Mouse (Mus musculus): ENCODE measurements around the gene Pdk3. TPM values are rescaled to one million over a fixed set of nuclear protein-coding genes. Genes with fewer than 3 reads are reported as not detected.

The Pdk3 gene
- polyA plus RNA-seq, 1 experiment from 2014 or later: 28.7 TPM

DNA sequence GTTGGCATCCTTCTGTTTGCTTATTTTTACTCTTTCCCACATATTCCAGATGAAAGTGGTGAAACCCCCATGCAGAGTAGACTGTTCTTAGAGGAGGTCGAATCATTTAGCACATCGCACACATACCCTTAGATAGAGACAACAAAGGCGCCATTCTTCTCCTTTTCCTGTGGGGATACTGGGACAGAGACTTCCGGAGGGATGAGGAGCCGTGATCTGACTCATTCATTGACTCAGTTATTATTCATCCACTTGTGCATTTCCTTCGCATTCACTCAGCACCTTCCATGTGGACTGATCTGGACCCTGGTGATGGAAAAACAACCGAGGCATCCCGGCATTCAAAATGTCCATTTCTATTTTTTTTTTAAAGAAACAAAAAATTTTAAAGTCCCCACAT, 101.1 kb downstream of the Pdk3 start:
- whole genome bisulfite sequencing: 86% methylated on average over 8 of the region's 8 CpGs
- H3K27ac ChIP-seq (ENCODE audit: low read length): no peak overlapping the region
- no peaks in the 10 kb centered on the region for H3K27me3 ChIP-seq (replicated peaks; ENCODE audit: control insufficient read depth, insufficient read depth, low read length)
- no peak overlapping the region for H3K4me3 ChIP-seq (replicated peaks; ENCODE audit: low read length)
- H3K36me3 ChIP-seq (ENCODE audit: control insufficient read depth, insufficient read depth): no peaks in the 10 kb centered on the region
- H3K9me3 ChIP-seq (ENCODE audit: control insufficient read depth, low read length): no peaks in the 10 kb centered on the region
- H3K4me1 ChIP-seq (replicated peaks; ENCODE audit: control insufficient read depth, insufficient read depth, low read length): no peaks in the 10 kb centered on the region
- ATAC-seq: no peak
- H3K4me2 ChIP-seq (ENCODE audit: low read length): no peak overlapping the region
- no peak overlapping the region for H3K9ac ChIP-seq (replicated peaks; ENCODE audit: low read depth, low read length)

DNA sequence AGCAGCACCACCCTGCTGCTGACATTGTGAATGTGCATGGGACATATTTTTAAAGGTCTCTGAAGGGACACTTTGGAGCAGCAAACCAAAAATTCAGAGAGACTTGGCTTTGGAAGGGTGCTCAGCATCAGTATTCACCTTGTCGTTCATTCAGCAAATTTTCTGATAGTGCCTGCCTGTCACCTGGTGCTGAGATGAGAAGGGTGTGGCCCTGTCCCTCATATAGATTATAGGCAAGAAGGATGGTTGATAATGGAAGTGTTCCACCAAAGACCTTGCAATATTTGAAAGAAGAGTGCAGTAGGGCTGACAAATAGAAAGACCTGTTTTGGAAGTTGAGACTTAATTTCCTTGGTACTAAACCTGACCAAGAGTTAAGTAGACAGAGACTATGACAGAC, 102.5 kb downstream of the Pdk3 start:
- H3K4me3 ChIP-seq (replicated peaks; ENCODE audit: low read length): no peak overlapping the region
- no peak overlapping the region for H3K27ac ChIP-seq (ENCODE audit: low read length)
- no peak overlapping the region for H3K4me2 ChIP-seq (ENCODE audit: low read length)
- no peak overlapping the region for H3K9ac ChIP-seq (replicated peaks; ENCODE audit: low read depth, low read length)
- WGBS: 92% methylated on average over 1 of the region's 1 CpGs
- no peaks in the 10 kb centered on the region for H3K9me3 ChIP-seq (ENCODE audit: control insufficient read depth, low read length)
- H3K36me3 ChIP-seq (ENCODE audit: control insufficient read depth, insufficient read depth): no peaks in the 10 kb centered on the region
- ATAC-seq: no peak
- no peaks in the 10 kb centered on the region for H3K27me3 ChIP-seq (replicated peaks; ENCODE audit: control insufficient read depth, insufficient read depth, low read length)
- no peaks in the 10 kb centered on the region for H3K4me1 ChIP-seq (replicated peaks; ENCODE audit: control insufficient read depth, insufficient read depth, low read length)

Other genes with a start within 250 kb of the Pdk3 start
- gene Pola1, start 200.0 kb downstream of the Pdk3 start, polyA plus RNA-seq (2015; fragmentation: Nextera tagmentation; extraction: Ambion mirVana): 10.8 and 11.2 TPM in 2 replicates
- gene Pcyt1b, start 177.3 kb downstream of the Pdk3 start, polyA plus RNA-seq (2015; fragmentation: Nextera tagmentation; extraction: Ambion mirVana): 26.9 and 30.5 TPM in 2 replicates
- not detected in 2 replicates for gene AU015836, start 136.5 kb upstream of the Pdk3 start, polyA plus RNA-seq (2015; fragmentation: Nextera tagmentation; extraction: Ambion mirVana)

Data from forebrain, embryonic 16.5 days (tissue).